Mouse (Mus musculus): ENCODE data around the gene Inpp5k. TPM values are rescaled to one million over a fixed set of nuclear protein-coding genes. Genes with fewer than 3 reads are reported as not detected.

The Inpp5k gene
- total and polyA plus RNA-seq, 2 experiments from 2014 or later, result 29.2 to 64.6 TPM

GRCm38 (mm10) chr11:75644684-75645083 is 13.9 kb downstream of the Inpp5k start:
- DNase-seq (ENCODE audit: low spot score) (no peak), ATAC-seq (ENCODE audit: insufficient read depth, low read depth) (no peak)
- no peak overlapping the region for H3K4me2 ChIP-seq (ENCODE audit: low read depth, low read length)
- no peak overlapping the region for H3K27ac ChIP-seq (ENCODE audit: low read depth)
- H3K36me3 ChIP-seq (replicated peaks; ENCODE audit: control insufficient read depth, insufficient read depth, low read length), result peaks cover 24% of the 10 kb centered on the region
- H3K9me3 ChIP-seq (replicated peaks; ENCODE audit: control insufficient read depth, low read length), result no peaks in the 10 kb centered on the region
- WGBS, result 75% methylated on average over 9 of the region's 9 CpGs
- no peak overlapping the region for H3K9ac ChIP-seq (replicated peaks; ENCODE audit: low read depth, low read length)
- H3K27me3 ChIP-seq (ENCODE audit: control insufficient read depth, insufficient read depth, low read length), result no peaks in the 10 kb centered on the region
- TF ChIP-seq EP300 (IDR thresholded peaks at IDR 0.05; ENCODE audit: low read depth) (no peak), CTCF (IDR thresholded peaks at IDR 0.05; ENCODE audit: low read depth) (no peak)
- H3K4me1 ChIP-seq (ENCODE audit: control insufficient read depth, insufficient read depth), result peaks cover 21% of the 10 kb centered on the region
- H3K4me3 ChIP-seq (ENCODE audit: low read depth, low read length), result no peak overlapping the region

GRCm38 (mm10) chr11:75647681-75648211 is 17.0 kb downstream of the Inpp5k start:
- Histone ChIP-seq H3K9me3 (replicated peaks; ENCODE audit: control insufficient read depth, low read length) (no peaks in the 10 kb centered on the region), H3K36me3 (replicated peaks; ENCODE audit: control insufficient read depth, insufficient read depth, low read length) (peaks cover 14% of the 10 kb centered on the region), H3K27ac (ENCODE audit: low read depth) (peak overlapping the region; percentile 95), H3K9ac (replicated peaks; ENCODE audit: low read depth, low read length) (peak overlapping the region; percentile 35; the same call in 1 of the 2 replicates), H3K4me1 (ENCODE audit: control insufficient read depth, insufficient read depth) (peaks cover 33% of the 10 kb centered on the region), H3K4me2 (ENCODE audit: low read depth, low read length) (no peak overlapping the region), H3K4me3 (ENCODE audit: low read depth, low read length) (no peak overlapping the region), H3K27me3 (ENCODE audit: control insufficient read depth, insufficient read depth, low read length) (no peaks in the 10 kb centered on the region)
- WGBS, result 23% methylated on average over 6 of the region's 6 CpGs
- ATAC-seq (ENCODE audit: insufficient read depth, low read depth), result peak; percentile 64
- peak; percentile 84 for DNase-seq (ENCODE audit: low spot score)
- TF ChIP-seq EP300 (IDR thresholded peaks at IDR 0.05; ENCODE audit: low read depth), result peak; percentile 63; the same call in 1 of the 2 replicates
- no peak for TF ChIP-seq CTCF (IDR thresholded peaks at IDR 0.05; ENCODE audit: low read depth)

- 47% methylated on average over 4 of the region's 4 CpGs for WGBS
- peaks cover 7% of the 10 kb centered on the region; the same call in 1 of the 2 replicates for H3K36me3 ChIP-seq (replicated peaks; ENCODE audit: control insufficient read depth, insufficient read depth, low read length)
- peak; percentile 81; the same call in 1 of the 2 replicates for TF ChIP-seq EP300 (IDR thresholded peaks at IDR 0.05; ENCODE audit: low read depth)
- TF ChIP-seq CTCF (IDR thresholded peaks at IDR 0.05; ENCODE audit: low read depth), result no peak
- no peaks in the 10 kb centered on the region for H3K9me3 ChIP-seq (replicated peaks; ENCODE audit: control insufficient read depth, low read length)
- peak overlapping the region; percentile 95 for H3K27ac ChIP-seq (ENCODE audit: low read depth)
- no peak overlapping the region; the same call in 1 of the 2 replicates for H3K9ac ChIP-seq (replicated peaks; ENCODE audit: low read depth, low read length)
- DNase-seq (ENCODE audit: low spot score) (peak; percentile 69), ATAC-seq (ENCODE audit: insufficient read depth, low read depth) (peak; percentile 15)
- no peak overlapping the region for H3K4me2 ChIP-seq (ENCODE audit: low read depth, low read length)
- no peak overlapping the region for H3K4me3 ChIP-seq (ENCODE audit: low read depth, low read length)
- H3K4me1 ChIP-seq (ENCODE audit: control insufficient read depth, insufficient read depth), result peaks cover 36% of the 10 kb centered on the region
- H3K27me3 ChIP-seq (ENCODE audit: control insufficient read depth, insufficient read depth, low read length), result no peaks in the 10 kb centered on the region
Observed at GRCm38 (mm10) chr11:75649155-75649561, 18.4 kb downstream of the Inpp5k start.

DNA sequence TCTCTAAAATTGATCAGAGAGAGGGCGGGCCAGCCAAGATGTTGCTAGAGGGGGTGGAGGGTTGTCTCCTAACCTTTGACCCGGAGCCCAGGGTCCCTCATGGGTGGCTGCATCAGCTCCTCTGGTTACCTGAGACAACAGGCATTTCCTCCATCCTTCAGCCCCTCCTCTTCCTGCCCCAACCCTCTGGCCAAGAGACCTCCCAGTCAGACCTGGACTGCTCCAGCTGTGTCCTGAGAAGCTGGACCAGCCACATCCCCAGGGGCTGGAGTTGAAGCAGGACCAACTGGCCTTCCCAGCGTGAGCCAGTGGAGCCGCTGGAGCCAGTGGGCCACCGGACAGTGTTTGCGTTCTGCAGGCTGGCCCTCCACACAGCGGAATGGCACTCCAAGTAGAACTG is 19.5 kb downstream of the Inpp5k start, which contains the start of gene Myo1c:
Gene Myo1c (plus strand): TSS at position 194 of the 400 bp plus-strand sequence.
- DNase-seq (ENCODE audit: low spot score) (peak; percentile 32), ATAC-seq (ENCODE audit: insufficient read depth, low read depth) (no peak)
- TF ChIP-seq EP300 (IDR thresholded peaks at IDR 0.05; ENCODE audit: low read depth) (no peak), CTCF (IDR thresholded peaks at IDR 0.05; ENCODE audit: low read depth) (no peak)
- H3K36me3 ChIP-seq (replicated peaks; ENCODE audit: control insufficient read depth, insufficient read depth, low read length), result peaks cover 3% of the 10 kb centered on the region; the same call in 1 of the 2 replicates
- 59% methylated on average over 7 of the region's 7 CpGs for WGBS
- peak within 1 kb of the TSS; percentile 81 for H3K4me2 ChIP-seq (ENCODE audit: low read depth, low read length)
- H3K4me3 ChIP-seq (ENCODE audit: low read depth, low read length), result peak within 1 kb of the TSS; percentile 77
- peaks cover 47% of the 10 kb centered on the region for H3K4me1 ChIP-seq (ENCODE audit: control insufficient read depth, insufficient read depth)
- no peaks in the 10 kb centered on the region for H3K9me3 ChIP-seq (replicated peaks; ENCODE audit: control insufficient read depth, low read length)
- H3K27ac ChIP-seq (ENCODE audit: low read depth), result peak within 1 kb of the TSS; percentile 95
- H3K27me3 ChIP-seq (ENCODE audit: control insufficient read depth, insufficient read depth, low read length), result no peaks in the 10 kb centered on the region
- H3K9ac ChIP-seq (replicated peaks; ENCODE audit: low read depth, low read length), result peak within 1 kb of the TSS; percentile 83

DNA sequence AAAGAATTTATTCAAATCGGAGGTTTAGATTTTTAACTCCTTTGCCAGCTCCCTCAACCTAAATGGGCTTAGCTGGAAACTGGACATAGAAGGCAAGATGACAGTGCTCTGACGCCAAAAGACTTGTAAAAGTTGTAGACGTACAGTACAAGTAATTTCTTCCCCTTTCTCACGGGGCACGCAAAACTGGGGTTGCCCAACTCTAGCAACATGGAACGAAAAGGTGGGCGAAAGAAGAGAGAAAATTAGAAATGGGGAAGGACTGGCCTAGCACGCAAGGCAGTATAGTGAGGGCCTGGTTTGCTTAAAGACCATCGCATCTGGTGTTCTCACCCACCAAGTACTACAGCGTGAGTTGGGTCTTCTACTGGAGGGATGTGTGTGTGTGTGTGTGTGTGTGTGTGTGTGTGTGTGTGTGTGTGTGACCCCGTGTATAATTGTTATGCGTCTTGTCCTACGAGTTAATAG is 20.2 kb downstream of the Inpp5k start:
- DNase-seq (ENCODE audit: low spot score), result no peak
- 37% methylated on average over 13 of the region's 13 CpGs for WGBS

More for the DNA sequence above, 20.2 kb downstream of the Inpp5k start:
- H3K27ac ChIP-seq (ENCODE audit: low read depth), result peak overlapping the region; percentile 95
- no peaks in the 10 kb centered on the region for H3K9me3 ChIP-seq (replicated peaks; ENCODE audit: control insufficient read depth, low read length)
- H3K4me2 ChIP-seq (ENCODE audit: low read depth, low read length), result peak overlapping the region; percentile 81
- TF ChIP-seq CTCF (IDR thresholded peaks at IDR 0.05; ENCODE audit: low read depth), result no peak
- no peak for TF ChIP-seq EP300 (IDR thresholded peaks at IDR 0.05; ENCODE audit: low read depth)
- peaks cover 47% of the 10 kb centered on the region for H3K4me1 ChIP-seq (ENCODE audit: control insufficient read depth, insufficient read depth)
- no peaks in the 10 kb centered on the region for H3K27me3 ChIP-seq (ENCODE audit: control insufficient read depth, insufficient read depth, low read length)
- H3K9ac ChIP-seq (replicated peaks; ENCODE audit: low read depth, low read length), result peak overlapping the region; percentile 83
- H3K4me3 ChIP-seq (ENCODE audit: low read depth, low read length), result peak overlapping the region; percentile 77
- H3K36me3 ChIP-seq (replicated peaks; ENCODE audit: control insufficient read depth, insufficient read depth, low read length), result no peaks in the 10 kb centered on the region
- ATAC-seq (ENCODE audit: insufficient read depth, low read depth), result no peak

Data from heart, postnatal 0 days (tissue).